Mouse (Mus musculus): ENCODE data around the gene Rabggtb.

The Rabggtb gene

GRCm38 (mm10) chr3:153917200-153917599, 4.4 kb upstream of the Rabggtb start:
- DNase-seq (ENCODE audit: low spot score in 2 of 2), result no peak

- no peak for DNase-seq (ENCODE audit: low spot score in 2 of 2)
Measured at GRCm38 (mm10) chr3:153913510-153914243, 868 bp upstream of the Rabggtb start.

GRCm38 (mm10) chr3:153911882-153912440, 848 bp downstream of the Rabggtb start:
- no peak for DNase-seq (ENCODE audit: low spot score in 2 of 2)

- DNase-seq (ENCODE audit: low spot score in 2 of 2), result no peak
Measured at GRCm38 (mm10) chr3:153911197-153911881, 1.5 kb downstream of the Rabggtb start.

- no peak for DNase-seq (ENCODE audit: low spot score in 2 of 2)
Measured at GRCm38 (mm10) chr3:153910489-153910888, 2.3 kb downstream of the Rabggtb start.

GRCm38 (mm10) chr3:153908919-153909318, 3.9 kb downstream of the Rabggtb start:
- no peak for DNase-seq (ENCODE audit: low spot score in 2 of 2)

GRCm38 (mm10) chr3:153906136-153906871, 6.5 kb downstream of the Rabggtb start, which contains the start of gene Msh4:
Gene Msh4, minus strand, starts transcription at chr3:153906138.
- no peak for DNase-seq (ENCODE audit: low spot score in 2 of 2)

GRCm38 (mm10) chr3:153905251-153906135, 7.3 kb downstream of the Rabggtb start:
- DNase-seq (ENCODE audit: low spot score in 2 of 2), result no peak

- DNase-seq (ENCODE audit: low spot score in 2 of 2), result no peak
Measured at GRCm38 (mm10) chr3:153904586-153904985, 8.2 kb downstream of the Rabggtb start.

GRCm38 (mm10) chr3:153902595-153902994, 10.2 kb downstream of the Rabggtb start:
- DNase-seq (ENCODE audit: low spot score in 2 of 2), result no peak

GRCm38 (mm10) chr3:153901904-153902303, 10.9 kb downstream of the Rabggtb start:
- no peak for DNase-seq (ENCODE audit: low spot score in 2 of 2)

- DNase-seq (ENCODE audit: low spot score in 2 of 2), result no peak
Measured at GRCm38 (mm10) chr3:153897216-153897615, 15.6 kb downstream of the Rabggtb start.

- peak in 1 of 2 experiments; percentile 8 for DNase-seq (ENCODE audit: low spot score in 2 of 2)
Measured at GRCm38 (mm10) chr3:153895454-153895853, 17.4 kb downstream of the Rabggtb start.

GRCm38 (mm10) chr3:153889188-153889781, 23.5 kb downstream of the Rabggtb start:
- DNase-seq (ENCODE audit: low spot score in 2 of 2), result no peak

- DNase-seq (ENCODE audit: low spot score in 2 of 2), result no peak
Measured at GRCm38 (mm10) chr3:153888141-153888540, 24.7 kb downstream of the Rabggtb start.

GRCm38 (mm10) chr3:153886296-153886695, 26.5 kb downstream of the Rabggtb start:
- no peak for DNase-seq (ENCODE audit: low spot score in 2 of 2)

GRCm38 (mm10) chr3:153871396-153871795, 41.4 kb downstream of the Rabggtb start:
- no peak for DNase-seq (ENCODE audit: low spot score in 2 of 2)

GRCm38 (mm10) chr3:153867149-153868136, 45.4 kb downstream of the Rabggtb start:
- DNase-seq (ENCODE audit: low spot score in 2 of 2), result no peak

GRCm38 (mm10) chr3:153864636-153865429, 48.0 kb downstream of the Rabggtb start:
- DNase-seq (ENCODE audit: low spot score in 2 of 2), result no peak

All from natural killer cell, adult 2 months (primary cell).